Mouse (Mus musculus): ENCODE measurements around the gene Clasrp.

- no peak for TF ChIP-seq CTCF (IDR thresholded peaks at IDR 0.05; ENCODE audit: low read depth)
- TF ChIP-seq EP300 (IDR thresholded peaks at IDR 0.05; ENCODE audit: low read depth) = no peak
Measured at GRCm38 (mm10) chr7:19633197-19633596, 28.9 kb upstream of the Clasrp start.

Measured in liver, postnatal 0 days (tissue).